Mouse (Mus musculus): ENCODE measurements around the gene Polr2a. TPM values are rescaled to one million over a fixed set of nuclear protein-coding genes. Genes with fewer than 3 reads are reported as not detected.
A peak's percentile ranks its signal among the peaks of the same experiment; 100 is the strongest.

The Polr2a gene
- total and polyA plus RNA-seq, 3 experiments = 16.6 to 193 (median 73.9) TPM

DNA sequence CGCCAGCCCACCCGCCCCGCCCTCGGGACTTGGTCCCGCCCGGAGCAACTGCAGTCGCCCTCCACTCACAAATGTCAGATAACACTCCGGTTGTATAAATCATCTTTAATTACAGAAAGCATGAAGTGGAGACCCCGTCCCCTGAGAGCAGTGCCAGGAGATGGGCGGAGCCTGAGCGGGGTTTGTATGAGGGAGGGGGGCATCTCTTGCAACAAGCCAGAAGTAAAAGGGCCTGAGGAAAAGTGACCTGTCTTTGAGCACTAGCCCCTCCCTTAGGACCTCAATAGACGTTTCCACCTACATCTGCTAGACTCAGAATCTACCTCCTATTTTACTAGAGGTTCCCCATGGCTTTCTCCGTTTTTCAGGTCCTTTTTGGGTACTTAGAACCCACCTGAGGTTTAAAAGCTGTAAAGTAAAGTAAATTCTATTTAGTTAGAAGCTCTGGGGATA lies 37.6 kb upstream of the Polr2a start:
- no peaks in the 10 kb centered on the region for H3K9me3 ChIP-seq (replicated peaks; ENCODE audit: insufficient read depth, low read length)
- peaks cover 0 to 11% of the 10 kb centered on the region in 2 experiments; a peak in 2 of 4 replicates for H3K36me3 ChIP-seq (ENCODE audit: control insufficient read depth in 1 of 2, insufficient read depth in 2 of 2, low read length in 2 of 2)
- H3K9ac ChIP-seq (ENCODE audit: control insufficient read depth, low read depth, low read length, poor library complexity, severe bottlenecking) = 0 out of 2 replicates have a peak overlapping the region, but pooled peaks have one; percentile 31
- H3K79me2 ChIP-seq (ENCODE audit: control insufficient read depth, insufficient read depth, low read length, poor library complexity) = peaks cover 3% of the 10 kb centered on the region; the same call in 1 of the 2 replicates
- peak overlapping the region; percentile 69 to 88 for H3K4me3 ChIP-seq (ENCODE audit: control insufficient read depth in 1 of 2, insufficient read depth in 1 of 2, low read depth in 2 of 2, low read length in 2 of 2)
- no peak overlapping the region for H3K27ac ChIP-seq (ENCODE audit: control insufficient read depth, low read depth, low read length)
- H3K27me3 ChIP-seq (ENCODE audit: control insufficient read depth in 1 of 2, insufficient read depth in 2 of 2, low read length in 2 of 2) = no peaks in the 10 kb centered on the region
- H3K4me1 ChIP-seq (ENCODE audit: control insufficient read depth in 1 of 2, insufficient read depth in 2 of 2, low read length in 2 of 2) = peaks cover 5 to 10% of the 10 kb centered on the region in 2 experiments
- TF ChIP-seq NRF1 (IDR thresholded peaks at IDR 0.05; ENCODE audit: insufficient read depth, low read depth, low read length, poor library complexity, severe bottlenecking) (no peak), ZKSCAN1 (IDR thresholded peaks at IDR 0.05; ENCODE audit: low read depth, low read length) (no peak), SIN3A (IDR thresholded peaks at IDR 0.05; ENCODE audit: low read length) (no peak), TAL1 (IDR thresholded peaks at IDR 0.05; ENCODE audit: low read length) (no peak), CTCF (IDR thresholded peaks at IDR 0.05 in 2 of 3, conservative IDR thresholded peaks at IDR 0.05 in 1 of 3; ENCODE audit: control insufficient read depth in 1 of 3, insufficient read depth in 1 of 3, low read depth in 2 of 3, low read length in 3 of 3, poor library complexity in 1 of 3, severe bottlenecking in 1 of 3) (no peak), MEF2A (IDR thresholded peaks at IDR 0.05; ENCODE audit: extremely low read depth, insufficient replicate concordance, low read depth, low read length, poor library complexity, severe bottlenecking) (no peak), E2F4 (IDR thresholded peaks at IDR 0.05; ENCODE audit: borderline replicate concordance, low read depth, low read length) (no peak), USF1 (IDR thresholded peaks at IDR 0.05; ENCODE audit: low read depth, low read length) (no peak), POLR2AphosphoS5 (IDR thresholded peaks at IDR 0.05; ENCODE audit: borderline replicate concordance, low read depth, low read length) (no peak), JUND (IDR thresholded peaks at IDR 0.05; ENCODE audit: low read depth, low read length) (no peak), MYC (IDR thresholded peaks at IDR 0.05; ENCODE audit: low read depth, low read length) (no peak), RAD21 (IDR thresholded peaks at IDR 0.05; ENCODE audit: low read depth, low read length) (no peak), POLR2A (IDR thresholded peaks at IDR 0.05; ENCODE audit: control insufficient read depth in 1 of 2, insufficient read depth in 1 of 2, low read depth in 1 of 2, low read length in 2 of 2, poor library complexity in 1 of 2) (no peak; a peak in 1 of 4 replicates)
- DNase-seq (ENCODE audit: low read depth, low spot score) = no peak

DNA sequence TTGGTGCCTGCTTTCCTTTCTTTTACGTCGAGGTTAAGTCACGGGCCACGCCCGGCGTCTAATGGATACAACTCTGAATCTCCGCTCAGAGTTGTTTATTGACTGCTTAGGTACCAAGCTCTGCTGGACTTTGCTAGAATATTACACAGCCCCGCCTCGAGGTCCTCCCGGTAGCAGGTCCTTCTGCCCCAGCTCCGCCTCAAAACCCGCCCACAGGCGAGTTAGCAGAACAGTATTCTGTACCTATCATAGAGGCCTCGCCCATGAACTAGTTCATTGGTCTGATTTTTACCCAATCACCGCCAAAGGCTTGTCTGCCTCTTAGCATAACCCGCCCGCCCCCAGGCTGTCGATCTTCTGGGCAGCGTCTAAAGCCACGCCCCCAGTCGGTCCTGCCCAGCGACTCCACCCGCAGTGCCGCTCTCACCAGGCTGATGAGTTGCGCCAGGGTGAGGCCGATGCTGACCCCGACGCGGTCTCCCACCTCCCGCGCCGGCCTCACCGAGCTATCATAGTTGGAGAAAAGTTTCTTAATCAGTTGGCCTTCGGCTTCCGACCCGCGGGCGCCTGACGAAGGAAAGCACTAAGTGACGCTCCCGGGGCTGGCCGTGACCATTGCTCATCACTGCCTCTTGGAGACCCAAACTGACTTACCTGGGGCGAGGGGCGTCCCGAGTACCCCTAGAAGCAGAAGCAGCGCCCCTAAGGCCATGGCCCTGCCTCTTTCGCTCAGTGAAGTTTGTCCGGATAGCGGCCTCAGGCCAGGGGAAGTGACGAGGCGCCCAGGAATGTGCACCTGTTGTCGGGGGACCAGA lies 36.9 kb upstream of the Polr2a start, which contains the start of gene Chrnb1:
Gene Chrnb1 (minus strand): TSS at position 776 of the 815 bp plus-strand sequence.
- no peaks in the 10 kb centered on the region; the same call in 1 of the 2 replicates for H3K79me2 ChIP-seq (ENCODE audit: control insufficient read depth, insufficient read depth, low read length, poor library complexity)
- H3K9ac ChIP-seq (ENCODE audit: control insufficient read depth, low read depth, low read length, poor library complexity, severe bottlenecking) = peak within 1 kb of the TSS; percentile 66
- DNase-seq (ENCODE audit: low read depth, low spot score) = peak; percentile 100
- peak within 1 kb of the TSS; percentile 69 to 88 for H3K4me3 ChIP-seq (ENCODE audit: control insufficient read depth in 1 of 2, insufficient read depth in 1 of 2, low read depth in 2 of 2, low read length in 2 of 2)
- H3K9me3 ChIP-seq (replicated peaks; ENCODE audit: insufficient read depth, low read length) = no peaks in the 10 kb centered on the region
- no peaks in the 10 kb centered on the region for H3K27me3 ChIP-seq (ENCODE audit: control insufficient read depth in 1 of 2, insufficient read depth in 2 of 2, low read length in 2 of 2)
- H3K27ac ChIP-seq (ENCODE audit: control insufficient read depth, low read depth, low read length) = no peak within 1 kb of the TSS; the same call in 1 of the 2 replicates
- H3K4me1 ChIP-seq (ENCODE audit: control insufficient read depth in 1 of 2, insufficient read depth in 2 of 2, low read length in 2 of 2) = peaks cover 5 to 10% of the 10 kb centered on the region in 2 experiments
- peaks cover 0 to 11% of the 10 kb centered on the region in 2 experiments; a peak in 2 of 4 replicates for H3K36me3 ChIP-seq (ENCODE audit: control insufficient read depth in 1 of 2, insufficient read depth in 2 of 2, low read length in 2 of 2)
- TF ChIP-seq EP300 (IDR thresholded peaks at IDR 0.05; ENCODE audit: low read depth in 1 of 2, low read length in 2 of 2) (no peak), NRF1 (IDR thresholded peaks at IDR 0.05; ENCODE audit: insufficient read depth, low read depth, low read length, poor library complexity, severe bottlenecking) (peak; percentile 42; the same call in 1 of the 2 replicates), ELF1 (IDR thresholded peaks at IDR 0.05; ENCODE audit: low read depth, low read length) (0 out of 2 replicates have a peak, but pooled peaks have one; percentile 20), POLR2AphosphoS2 (IDR thresholded peaks at IDR 0.05; ENCODE audit: low read length) (peak; percentile 88), MEF2A (IDR thresholded peaks at IDR 0.05; ENCODE audit: extremely low read depth, insufficient replicate concordance, low read depth, low read length, poor library complexity, severe bottlenecking) (no peak), BHLHE40 (IDR thresholded peaks at IDR 0.05; ENCODE audit: borderline replicate concordance, low read depth, low read length) (0 out of 2 replicates have a peak, but pooled peaks have one; percentile 23), TCF12 (IDR thresholded peaks at IDR 0.05; ENCODE audit: low read depth, low read length) (peak; percentile 33), E2F4 (IDR thresholded peaks at IDR 0.05; ENCODE audit: borderline replicate concordance, low read depth, low read length) (no peak), ZMIZ1 (IDR thresholded peaks at IDR 0.05; ENCODE audit: low read depth, low read length) (peak; percentile 52; the same call in 1 of the 2 replicates), CHD1 (IDR thresholded peaks at IDR 0.05; ENCODE audit: low read depth, low read length) (no peak), RAD21 (IDR thresholded peaks at IDR 0.05; ENCODE audit: low read depth, low read length) (no peak), UBTF (IDR thresholded peaks at IDR 0.05; ENCODE audit: borderline replicate concordance, insufficient read depth, low read depth, low read length) (no peak), ZKSCAN1 (IDR thresholded peaks at IDR 0.05; ENCODE audit: low read depth, low read length) (no peak; the same call in 1 of the 2 replicates), MAZ (IDR thresholded peaks at IDR 0.05; ENCODE audit: low read depth, low read length) (peak; percentile 35; the same call in 1 of the 2 replicates), ZNF384 (IDR thresholded peaks at IDR 0.05; ENCODE audit: low read depth, low read length) (no peak), ETS1 (IDR thresholded peaks at IDR 0.05; ENCODE audit: low read depth, low read length) (no peak), POLR2A (IDR thresholded peaks at IDR 0.05; ENCODE audit: control insufficient read depth in 1 of 2, insufficient read depth in 1 of 2, low read depth in 1 of 2, low read length in 2 of 2, poor library complexity in 1 of 2) (peak; percentile 17 to 73; a peak in 3 of 4 replicates), RCOR1 (IDR thresholded peaks at IDR 0.05; ENCODE audit: low read depth, low read length) (0 out of 2 replicates have a peak, but pooled peaks have one; percentile 6), MAFK (IDR thresholded peaks at IDR 0.05; ENCODE audit: borderline replicate concordance, low read depth, low read length) (no peak)
